Mouse (Mus musculus) T-helper 17 cell (primary cell): ENCODE measurements around the gene Eif2ak4.

Source experiments
- in situ Hi-C, 2 experiments: fragments of 300-600 bp; cut with MboI, MseI; formaldehyde crosslinking; loops; 1 replicate in 1 of 2; 2 replicates in 1 of 2; pipeline ENCODE4 v1.15.1; 2025; ENCODE audit warnings: high pct_unique_total_duplicates in 2 of 2

Eif2ak4 gene

DNA sequence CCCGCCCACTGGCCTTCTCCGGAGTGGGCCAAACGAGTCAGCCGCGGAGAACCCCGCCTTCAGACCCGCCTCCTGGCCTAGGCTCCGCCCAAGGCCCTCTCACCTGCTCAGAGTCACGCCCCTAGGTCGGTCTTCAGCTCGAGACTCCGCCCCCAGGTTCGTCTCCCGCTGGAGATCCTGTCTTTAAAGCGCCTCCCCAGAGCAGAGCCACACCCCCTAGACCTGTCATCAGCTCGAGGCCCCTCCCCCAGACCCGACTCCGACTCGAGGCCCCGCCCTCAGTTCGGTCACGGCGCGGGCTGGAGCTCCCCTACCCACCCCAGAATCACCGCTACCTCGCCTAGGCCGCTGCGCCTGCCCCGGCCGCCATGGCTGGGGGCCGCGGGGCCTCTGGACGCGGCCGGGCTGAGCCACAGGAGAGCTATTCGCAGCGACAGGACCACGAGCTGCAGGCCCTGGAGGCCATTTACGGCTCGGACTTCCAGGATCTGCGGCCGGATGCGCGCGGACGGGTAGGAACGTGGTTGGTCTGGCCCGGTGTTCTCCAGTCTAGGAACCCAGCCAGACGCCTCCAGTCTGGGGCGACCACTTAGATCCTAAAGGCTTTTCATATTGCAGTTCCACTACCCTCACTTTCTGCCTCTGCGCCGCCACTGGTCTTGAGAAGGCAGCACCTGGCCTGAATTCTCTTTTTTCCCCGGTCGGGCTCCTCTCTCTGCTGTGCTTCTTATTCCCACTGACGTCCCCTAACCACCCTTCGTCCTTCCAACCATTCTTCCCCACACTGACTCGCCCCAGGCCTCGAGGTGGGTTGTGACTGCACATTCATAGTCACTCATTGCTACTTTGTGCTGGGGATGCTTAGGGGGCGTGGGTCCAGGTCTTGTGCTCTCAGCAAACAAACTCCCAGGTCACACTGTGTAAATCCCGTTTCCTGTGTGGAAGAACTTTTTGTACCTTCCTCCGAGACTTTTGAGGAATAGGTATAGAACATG is at the start of gene Eif2ak4:
Gene Eif2ak4 (plus strand): TSS at position 278 of the 995 bp plus-strand sequence.
- in situ Hi-C loops: loop anchor here in 1 of 2 experiments (25.0 kb wide), 1 partner anchor 1076 kb away; no protein-coding TSS in a partner anchor

GRCm38 (mm10) chr2:118341295-118341694 is 47.1 kb upstream of the Eif2ak4 start:
- in situ Hi-C loops: no loop called here

DNA sequence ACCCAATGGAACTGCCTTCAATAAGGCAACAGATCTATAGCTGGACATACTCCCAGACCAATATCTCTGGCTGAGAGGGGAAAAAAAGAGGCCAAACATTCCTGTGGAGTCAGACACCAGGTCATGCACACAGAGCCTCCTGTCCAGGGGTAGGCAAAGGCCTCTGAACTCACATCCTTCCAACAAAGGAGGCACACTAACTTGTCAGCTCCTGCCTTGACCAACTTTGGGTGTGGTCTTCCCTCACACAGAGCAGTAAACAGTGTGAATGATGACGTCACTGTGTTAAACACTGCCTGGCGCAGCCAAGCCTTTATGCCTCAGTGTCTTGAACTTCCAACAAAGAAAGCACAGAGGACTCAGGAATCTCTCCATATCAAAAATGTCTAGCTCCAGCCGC is 44.5 kb upstream of the Eif2ak4 start:
- in situ Hi-C loops: no loop called here

DNA sequence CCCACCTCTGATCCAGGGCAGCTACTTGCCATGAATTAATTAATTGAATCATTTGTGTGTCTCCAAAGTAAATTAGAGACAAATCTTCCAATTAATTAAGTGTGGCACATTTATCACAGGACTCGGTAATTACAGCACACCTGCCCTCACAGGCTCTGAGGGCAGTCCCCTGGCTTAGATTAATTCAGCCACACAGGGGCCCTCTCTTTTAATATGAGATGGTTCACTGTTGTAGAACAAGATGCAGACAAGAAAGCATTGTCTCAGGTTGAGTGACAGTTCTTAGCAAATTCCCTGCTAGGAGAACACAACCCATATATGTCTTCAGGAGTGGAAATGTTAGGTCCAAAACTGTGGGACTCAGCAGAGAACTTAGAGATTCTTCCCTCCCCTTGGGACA is 42.9 kb upstream of the Eif2ak4 start:
- in situ Hi-C loops: no loop called here

GRCm38 (mm10) chr2:118353498-118353897 is 34.9 kb upstream of the Eif2ak4 start:
- in situ Hi-C loops: no loop called here

DNA sequence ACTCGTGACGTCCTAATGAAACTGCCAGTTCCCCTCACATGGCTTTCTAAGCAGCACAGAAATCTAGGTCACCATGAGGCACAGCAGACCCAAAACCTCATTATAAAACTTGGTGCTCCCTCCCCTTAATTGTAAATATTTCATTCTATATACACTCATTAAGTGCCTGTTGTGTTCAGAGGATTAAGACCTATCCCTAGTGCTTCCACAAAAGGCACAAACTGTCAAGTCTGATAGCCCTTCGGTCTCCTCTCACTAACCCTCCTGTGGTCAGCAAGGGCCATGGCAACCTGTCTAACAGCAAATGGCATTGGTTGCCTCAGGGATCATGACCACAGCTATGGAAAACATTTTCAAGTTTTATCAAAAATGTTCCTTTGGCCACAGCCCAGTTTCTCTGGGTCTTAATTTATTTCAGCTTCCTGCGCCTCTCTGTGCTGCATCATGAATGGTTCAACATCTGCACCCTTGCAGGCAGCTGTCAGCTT is 34.5 kb upstream of the Eif2ak4 start:
- in situ Hi-C loops: no loop called here

GRCm38 (mm10) chr2:118355138-118355719 is 33.2 kb upstream of the Eif2ak4 start:
- in situ Hi-C loops: no loop called here

GRCm38 (mm10) chr2:118371841-118372240 is 16.6 kb upstream of the Eif2ak4 start:
- in situ Hi-C loops: no loop called here

DNA sequence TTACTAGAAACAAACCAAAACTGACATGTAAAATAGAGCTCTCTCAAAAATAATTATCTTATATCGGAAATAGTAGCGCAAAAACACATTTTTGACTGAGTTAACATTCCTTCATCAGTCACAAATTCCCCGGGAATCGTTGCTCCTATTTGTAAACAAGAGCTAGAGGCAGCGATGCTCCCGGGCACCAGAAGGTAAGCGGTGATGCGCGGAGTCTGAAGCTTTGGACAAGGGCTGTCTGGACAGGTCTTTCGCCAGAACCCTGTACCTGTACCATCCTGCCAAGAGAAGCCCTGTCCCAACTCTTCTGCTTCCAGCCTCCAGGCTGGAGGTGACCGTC is 15.9 kb upstream of the Eif2ak4 start:
- in situ Hi-C loops: no loop called here

DNA sequence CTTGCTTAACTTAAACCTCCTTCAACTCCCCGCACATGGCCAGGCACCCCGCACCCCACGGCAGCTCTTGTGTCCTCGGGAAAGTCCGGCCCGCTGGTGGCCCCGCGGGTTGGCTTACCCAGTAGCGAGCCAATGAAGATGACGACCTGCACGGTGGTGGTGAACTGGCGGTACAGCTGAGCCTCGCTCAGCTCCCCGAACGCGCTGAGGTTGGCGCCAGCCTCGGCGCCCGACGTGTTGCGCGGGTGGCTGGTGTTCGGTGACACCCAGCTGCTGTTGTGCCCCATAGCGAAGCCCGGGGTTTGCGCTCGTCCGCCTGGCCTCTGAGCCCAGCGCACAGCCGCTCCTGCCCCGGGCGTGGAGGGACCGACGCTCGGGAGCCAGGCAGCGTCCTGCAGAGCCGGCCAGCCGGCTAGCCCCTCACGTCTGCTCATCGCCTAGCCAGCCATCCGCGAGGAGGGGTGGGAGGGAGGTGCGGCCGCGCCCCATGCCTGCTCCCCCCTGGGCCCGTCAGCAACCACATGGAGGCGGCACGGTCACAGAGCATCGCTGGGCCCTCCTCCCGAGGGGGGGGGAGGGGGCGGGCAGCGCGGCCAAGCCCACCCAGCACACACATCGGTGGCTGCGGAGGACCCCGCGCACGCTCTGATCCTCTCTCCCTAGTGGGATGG is 15.4 kb upstream of the Eif2ak4 start, which contains the start of gene Gpr176:
Gene Gpr176 (minus strand): TSS at position 519 of the 671 bp plus-strand sequence.
- in situ Hi-C loops: no loop called here

DNA sequence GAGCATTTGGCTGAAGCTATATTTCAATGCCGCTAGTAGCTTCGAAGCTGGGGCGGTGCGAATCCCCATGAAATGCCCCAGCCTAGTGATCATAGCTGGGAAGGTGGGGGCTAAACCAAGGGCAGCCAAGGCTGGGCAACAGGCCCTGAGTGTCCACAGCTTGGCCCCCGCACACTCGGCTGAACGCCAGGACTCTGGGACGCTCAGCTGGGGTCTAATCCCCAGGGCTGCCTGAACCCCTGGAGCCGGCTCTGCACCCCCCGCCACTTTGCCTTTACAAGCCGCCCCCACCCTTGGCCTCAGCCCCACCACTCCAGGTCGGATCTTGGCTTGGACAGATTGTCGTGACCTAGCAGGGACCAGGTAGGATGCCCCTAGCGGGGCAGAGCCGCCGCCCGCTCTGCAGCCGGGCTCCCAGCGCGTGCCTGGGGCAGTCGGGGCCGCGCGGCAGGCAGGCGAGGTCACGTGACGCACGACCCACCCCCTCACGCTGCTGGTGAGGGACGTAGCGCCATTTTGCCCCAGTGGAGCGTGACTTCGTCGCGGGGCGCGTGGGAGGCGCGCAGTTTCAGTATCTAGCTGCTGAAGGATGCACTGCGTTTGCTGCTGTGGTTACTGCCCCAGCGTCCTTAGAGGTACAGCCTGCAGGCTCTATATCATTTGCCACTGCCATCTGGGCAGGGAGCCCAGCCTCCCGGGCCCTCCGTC is 14.7 kb upstream of the Eif2ak4 start:
- in situ Hi-C loops: no loop called here

GRCm38 (mm10) chr2:118375522-118375921 is 12.9 kb upstream of the Eif2ak4 start:
- in situ Hi-C loops: loop anchor here in 1 of 2 experiments (25.0 kb wide), 1 partner anchor 1063 kb away; no protein-coding TSS in a partner anchor

GRCm38 (mm10) chr2:118375931-118376330 is 12.5 kb upstream of the Eif2ak4 start:
- in situ Hi-C loops: loop anchor here in 1 of 2 experiments (25.0 kb wide), 1 partner anchor 1064 kb away; no protein-coding TSS in a partner anchor

GRCm38 (mm10) chr2:118379756-118380155 is 8.7 kb upstream of the Eif2ak4 start:
- in situ Hi-C loops: loop anchor here in 1 of 2 experiments (25.0 kb wide), 1 partner anchor 1067 kb away; no protein-coding TSS in a partner anchor

GRCm38 (mm10) chr2:118383387-118383786 is 5.0 kb upstream of the Eif2ak4 start:
- in situ Hi-C loops: loop anchor here in 1 of 2 experiments (25.0 kb wide), 1 partner anchor 1071 kb away; no protein-coding TSS in a partner anchor

- in situ Hi-C loops: loop anchor here in 1 of 2 experiments (25.0 kb wide), 1 partner anchor 1077 kb away; no protein-coding TSS in a partner anchor
Observed at GRCm38 (mm10) chr2:118389569-118389968, 1.2 kb downstream of the Eif2ak4 start.

DNA sequence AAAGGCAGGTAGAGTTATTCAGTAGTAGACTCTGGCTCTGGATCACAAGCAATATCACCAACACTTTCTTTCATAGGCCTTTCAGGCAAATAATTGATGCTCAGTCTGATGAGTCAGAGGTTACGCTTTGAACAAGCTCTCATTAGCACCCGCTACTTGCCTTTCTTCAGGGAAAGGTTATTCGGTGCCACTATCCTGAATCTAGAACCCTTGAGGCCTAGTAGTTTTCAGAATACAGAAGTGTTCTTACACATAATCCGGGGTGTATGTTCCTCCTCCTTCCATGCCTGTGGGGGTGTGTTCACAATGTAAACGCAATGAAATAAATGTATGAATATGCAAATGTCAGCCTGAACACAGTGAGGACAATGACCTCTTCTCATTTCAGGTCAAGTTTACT is 1.7 kb downstream of the Eif2ak4 start:
- in situ Hi-C loops: loop anchor here in 1 of 2 experiments (25.0 kb wide), 1 partner anchor 1078 kb away; no protein-coding TSS in a partner anchor

GRCm38 (mm10) chr2:118391201-118391600 is 2.8 kb downstream of the Eif2ak4 start:
- in situ Hi-C loops: loop anchor here in 1 of 2 experiments (25.0 kb wide), 1 partner anchor 1079 kb away; no protein-coding TSS in a partner anchor

- in situ Hi-C loops: loop anchor here in 1 of 2 experiments (25.0 kb wide), 1 partner anchor 1087 kb away; no protein-coding TSS in a partner anchor
Observed at GRCm38 (mm10) chr2:118399751-118400150, 11.3 kb downstream of the Eif2ak4 start.
